Mouse (Mus musculus) bone marrow, adult 2 months (tissue): ENCODE measurements around the gene Gna14.

Experiments
- CTCF ChIP-seq: fragments of 200-500 bp; IDR thresholded peaks from 2 replicates; pipeline ENCODE4 v1.5.1; 2011; ENCODE audit warnings: low read length, control low read depth; ENCODE audit not compliant: control insufficient read depth, insufficient read depth
- POLR2A ChIP-seq: fragments of 200-500 bp; IDR thresholded peaks from 2 replicates; pipeline ENCODE4 v1.6.1; 2011; ENCODE audit warnings: low read depth, mild to moderate bottlenecking, control low read depth, low read length, borderline replicate concordance; ENCODE audit not compliant: control insufficient read depth

DNA sequence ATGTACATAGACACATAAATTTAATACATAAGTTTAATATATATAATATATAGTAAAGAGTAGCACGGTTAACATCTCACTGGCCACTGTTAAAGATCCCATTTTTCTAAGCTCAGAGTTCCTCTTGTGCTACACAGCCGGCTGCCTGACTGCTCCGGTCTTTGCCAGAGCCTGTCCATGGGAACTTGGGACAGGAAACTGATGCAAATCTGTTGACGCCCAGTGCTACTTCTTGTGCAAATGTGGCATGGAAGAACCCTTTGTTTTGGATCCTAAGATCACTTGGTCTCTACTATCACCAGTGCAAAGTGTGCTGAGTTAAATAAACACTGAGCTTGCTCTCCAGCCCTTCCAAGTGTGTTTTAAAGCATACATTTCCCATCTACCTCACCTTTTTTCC, 29.2 kb downstream of the Gna14 start:
- TF ChIP-seq POLR2A (no peak), CTCF (no peak)
